Mouse (Mus musculus) heart, postnatal 36 days (tissue): ENCODE measurements at regions not wholly inside any gene's neighbourhood (a gene's known extent, or its start where the extent isn't known, plus 50 kb on each side); places are given as distances from the start of the nearest gene placed in this dataset.

Source experiments
- DNase-seq, 2 experiments: peaks; one replicate each; pipeline ENCODE4 v3.0.0; 2021 to 2022
- intact Hi-C: fragments of 180-260 bp; cut with DNase I; formaldehyde crosslinking; loops from one replicate; pipeline ENCODE4 v1.15.1; 2025

DNA sequence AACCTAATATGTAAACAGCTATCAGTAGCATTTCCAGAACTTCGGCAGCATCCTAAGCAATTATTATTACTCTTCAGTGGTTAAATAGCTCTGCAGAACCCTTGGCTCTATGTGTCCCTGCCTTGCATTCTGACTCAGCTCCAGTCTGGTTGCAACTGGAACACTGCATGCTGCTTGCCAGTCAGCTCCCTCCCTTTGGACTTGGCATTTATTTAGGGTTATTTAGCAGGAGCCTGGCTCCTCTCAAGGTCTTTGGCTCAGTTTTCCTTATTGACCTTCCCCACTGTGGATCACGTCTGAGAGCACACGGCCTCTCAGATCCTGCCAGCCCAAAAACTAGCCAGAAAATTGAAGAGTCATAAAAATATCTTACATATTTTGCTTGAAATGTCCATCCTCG, 217.4 kb downstream of the Speer2 start:
- intact Hi-C loops = no loop called here
- DNase-seq = no peak

DNA sequence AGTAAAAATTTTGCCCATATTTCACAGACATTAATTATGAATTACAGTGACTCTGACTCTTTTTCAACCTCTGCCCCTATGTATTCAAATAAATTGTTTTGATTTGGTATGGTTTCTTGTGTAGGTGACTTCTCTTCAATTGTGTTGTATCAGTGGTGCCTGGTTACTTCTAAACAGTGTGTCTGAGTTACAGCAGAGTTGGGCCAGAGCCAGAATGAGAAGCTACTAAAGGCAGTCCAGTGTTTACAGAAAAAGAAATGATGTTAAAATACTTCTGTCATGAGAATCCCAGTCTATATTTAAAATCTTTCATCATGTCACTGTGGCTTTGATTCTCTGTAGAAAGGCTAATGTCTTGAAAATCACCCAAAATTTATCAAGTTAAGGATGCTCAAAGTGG, 255.8 kb downstream of the Speer2 start:
- intact Hi-C loops = no loop called here
- peak; percentile 5 to 6 for DNase-seq

DNA sequence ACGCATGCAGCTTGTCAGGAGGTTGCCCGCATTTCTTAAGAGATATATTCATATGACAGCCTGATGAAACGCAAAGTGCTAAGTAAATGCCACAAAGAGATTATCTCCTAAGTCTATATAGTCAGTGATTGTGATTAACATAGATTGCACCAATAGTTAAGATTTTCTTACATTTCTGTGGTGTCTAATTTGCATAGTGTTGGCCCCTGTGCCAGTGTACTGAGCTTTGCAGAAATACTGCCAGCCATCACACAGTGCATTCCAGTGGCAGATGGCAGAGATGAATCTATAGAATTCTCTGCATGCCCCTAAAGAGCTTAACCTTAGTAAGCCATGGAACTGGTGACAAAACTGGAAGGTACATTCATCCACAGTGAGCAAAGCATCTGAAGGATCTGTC, 262.6 kb downstream of the Speer2 start:
- intact Hi-C loops = no loop called here
- no peak for DNase-seq

DNA sequence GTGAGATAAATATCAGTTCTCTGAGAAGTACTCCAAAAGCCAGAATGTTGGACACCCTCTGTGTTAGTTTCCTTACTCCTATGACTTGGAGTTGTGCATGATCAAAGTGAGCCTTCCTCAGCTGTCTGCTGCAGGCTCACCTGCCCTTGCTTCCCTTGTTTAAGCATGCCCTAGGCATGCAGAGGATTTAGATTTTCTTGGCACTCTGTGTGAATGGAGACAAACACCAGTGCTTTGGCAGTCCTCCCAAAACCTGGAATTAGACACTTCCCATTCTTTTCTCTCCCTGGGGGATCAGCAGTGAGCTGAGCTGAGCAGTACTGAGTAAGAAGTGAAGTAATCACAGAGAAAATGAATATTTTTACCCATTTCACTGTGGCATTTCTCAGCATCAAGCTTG, 286.3 kb downstream of the Speer2 start:
- intact Hi-C loops = no loop called here
- no peak for DNase-seq

DNA sequence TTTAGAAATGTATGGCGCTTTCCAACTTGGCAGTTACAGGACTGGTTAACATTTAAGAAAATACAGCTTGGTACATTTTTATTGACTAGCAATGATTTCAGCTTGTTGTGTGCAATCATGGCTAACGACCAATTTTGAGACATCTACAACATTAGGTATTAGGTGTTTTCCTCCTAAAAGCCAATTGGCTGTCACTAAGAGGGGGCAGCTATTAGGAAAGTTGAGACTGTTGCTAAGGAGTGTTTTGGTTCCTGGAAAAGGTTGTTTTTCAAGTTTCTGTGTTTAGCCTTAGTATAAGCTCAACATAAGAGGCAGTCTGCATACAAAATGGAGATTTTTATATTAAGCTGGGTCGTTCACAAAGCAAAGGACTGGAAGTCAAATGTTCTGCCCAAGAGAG, 295.4 kb downstream of the Speer2 start:
- intact Hi-C loops = no loop called here
- no peak for DNase-seq

DNA sequence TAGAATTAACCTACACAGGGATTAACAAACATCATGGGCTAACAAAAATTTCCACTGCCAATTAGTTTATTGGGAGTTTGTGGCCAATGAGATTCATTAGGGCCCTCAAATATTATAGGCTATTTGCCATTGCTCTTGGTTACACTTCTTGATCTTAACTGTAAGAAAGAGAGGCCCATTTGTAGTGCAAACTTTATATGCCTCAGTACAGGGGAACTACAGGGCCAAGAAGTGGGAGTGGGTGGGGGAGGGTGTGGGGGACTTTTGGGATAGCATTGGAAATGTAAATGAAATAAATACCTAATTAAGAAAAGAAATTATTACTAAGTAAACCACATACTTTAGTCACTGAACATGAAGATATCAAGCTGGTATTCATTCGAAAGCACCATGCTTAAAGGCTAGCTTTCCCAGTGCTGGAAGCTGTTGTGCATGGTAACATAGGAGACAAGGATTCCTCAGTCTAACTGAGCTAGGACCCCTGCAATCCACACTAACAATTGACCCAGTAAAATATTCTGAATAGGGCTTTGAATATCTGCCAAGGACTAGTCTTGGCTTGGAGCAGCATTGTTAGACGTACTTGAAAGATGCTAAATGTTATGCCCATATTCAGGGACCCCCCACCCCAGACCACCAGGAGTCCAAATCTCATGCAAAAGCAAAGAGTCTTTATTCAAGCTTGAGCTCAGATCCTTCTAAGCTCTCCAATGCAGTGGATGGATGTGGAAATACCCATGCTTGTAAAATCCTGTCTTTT, 295.9 kb downstream of the Speer2 start:
- intact Hi-C loops = no loop called here

More for the DNA sequence above, 295.9 kb downstream of the Speer2 start:
- no peak for DNase-seq
